Mouse (Mus musculus): Measurements from ENCODE around the gene D5Ertd579e.

DNA sequence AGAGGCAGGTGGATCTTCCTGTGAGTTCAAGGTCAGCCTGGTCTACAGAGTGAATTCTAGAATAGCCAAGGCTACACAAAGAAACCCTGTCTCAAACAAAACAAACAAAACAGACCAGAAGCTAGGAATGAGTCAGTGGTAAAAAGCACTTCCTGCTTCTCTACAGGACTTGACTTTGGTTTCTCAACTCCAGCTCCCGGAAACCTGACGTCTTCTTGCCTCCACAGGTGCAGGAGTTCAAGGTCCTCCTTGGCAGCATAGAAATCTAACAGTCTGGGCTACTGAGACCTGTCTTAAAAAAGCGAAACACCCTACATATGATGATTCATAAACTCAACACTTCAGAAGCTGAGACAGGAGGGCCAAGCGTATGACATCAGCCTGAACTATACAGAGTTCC, 141.9 kb downstream of the D5Ertd579e start:
- no peak for TF ChIP-seq CTCF (IDR thresholded peaks at IDR 0.05; ENCODE audit: insufficient read depth, low read depth, low read length)
- TF ChIP-seq POLR2A (IDR thresholded peaks at IDR 0.05; ENCODE audit: insufficient read depth, low read depth, low read length) = no peak
